Mouse (Mus musculus) frontal cortex, postnatal 25 days (tissue): ENCODE data around the gene B3galt2.
"Not testable (repeated sequence)": the region's sequence is repeated elsewhere in the genome, so short reads cannot be mapped to it uniquely, and the experiment has no call there.

Experiments
- DNase-seq, 2 experiments: peaks; one replicate each; pipeline ENCODE4 v3.0.0; 2022; ENCODE audit warnings: low spot score in 2 of 2

B3galt2 gene

DNA sequence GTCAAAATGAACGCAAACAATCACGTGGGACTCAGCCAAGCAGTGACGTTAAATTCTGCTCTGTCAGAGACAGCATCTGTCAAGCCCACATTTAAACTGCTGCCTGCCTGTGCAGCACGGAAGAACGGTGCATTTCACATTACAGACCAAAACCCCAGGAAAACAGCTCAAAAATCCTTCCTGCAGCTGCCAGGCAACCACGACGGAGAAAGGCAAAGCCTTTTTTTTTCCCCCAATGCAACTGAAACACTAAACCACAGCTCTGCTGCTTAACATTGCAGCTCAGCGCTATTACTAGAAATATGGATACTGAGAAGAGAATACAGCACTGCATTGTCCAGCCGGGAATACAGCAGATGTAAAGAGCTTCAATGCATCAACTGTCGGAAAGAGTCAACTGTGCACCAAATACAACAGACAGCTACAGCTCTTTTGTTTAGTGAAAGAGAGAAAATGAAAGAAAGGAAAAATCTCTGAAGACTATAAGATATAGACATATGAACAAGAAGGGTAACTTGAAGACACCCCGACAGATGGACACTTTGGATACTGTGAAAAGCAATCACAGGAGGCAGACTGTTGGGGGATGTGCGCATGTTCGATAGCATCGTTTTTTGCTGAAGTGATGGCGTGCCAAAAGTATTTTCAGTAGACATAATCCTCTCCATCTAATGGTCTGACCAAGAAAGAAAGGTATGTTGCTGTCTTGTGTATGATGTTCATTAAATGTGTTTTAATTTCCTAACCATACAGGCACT is at the start of gene B3galt2:
B3galt2 (plus strand) TSS at position 15 of the 758 bp plus-strand sequence.
- DNase-seq, result peak; percentile 38 to 48

DNA sequence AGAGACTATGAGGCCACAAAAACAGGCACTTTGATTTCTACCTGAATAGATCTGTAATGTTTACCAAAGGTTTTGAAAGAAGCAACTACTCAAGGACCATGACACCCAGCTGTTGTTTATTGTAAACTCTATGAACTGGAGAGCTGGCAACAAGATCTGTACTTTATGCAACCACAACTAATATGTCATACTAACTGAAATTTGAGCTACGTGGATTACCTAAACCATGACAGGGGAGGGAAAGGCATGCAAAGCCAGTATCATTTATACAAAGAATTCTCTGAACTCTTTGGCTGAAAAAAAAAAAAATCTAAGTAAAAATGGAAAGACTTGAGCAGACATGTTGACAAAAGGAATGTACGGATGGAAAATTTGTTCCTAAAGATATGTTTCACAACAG is 43.6 kb upstream of the B3galt2 start:
- no peak for DNase-seq

GRCm38 (mm10) chr1:143608911-143609310 is 31.6 kb upstream of the B3galt2 start:
- no peak for DNase-seq

DNA sequence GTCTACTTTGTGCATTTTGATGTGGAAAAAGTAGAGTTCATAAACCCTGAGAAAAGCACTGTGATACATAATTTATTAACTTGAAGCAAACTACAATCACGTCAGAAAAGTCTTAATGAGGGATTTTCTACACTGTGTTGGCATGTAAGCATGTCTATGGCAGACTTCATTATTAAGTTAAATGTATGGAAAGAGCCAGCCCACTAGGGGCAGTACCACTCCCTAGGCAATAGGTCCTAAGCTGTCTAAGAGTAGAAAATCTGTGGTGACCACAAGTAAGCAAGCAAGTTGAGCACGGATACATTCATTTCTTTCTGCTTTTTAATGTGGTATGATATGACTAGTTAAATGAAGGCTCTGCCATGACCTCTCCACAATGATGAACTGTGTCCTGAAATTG is 27.6 kb upstream of the B3galt2 start:
- DNase-seq, result no peak

DNA sequence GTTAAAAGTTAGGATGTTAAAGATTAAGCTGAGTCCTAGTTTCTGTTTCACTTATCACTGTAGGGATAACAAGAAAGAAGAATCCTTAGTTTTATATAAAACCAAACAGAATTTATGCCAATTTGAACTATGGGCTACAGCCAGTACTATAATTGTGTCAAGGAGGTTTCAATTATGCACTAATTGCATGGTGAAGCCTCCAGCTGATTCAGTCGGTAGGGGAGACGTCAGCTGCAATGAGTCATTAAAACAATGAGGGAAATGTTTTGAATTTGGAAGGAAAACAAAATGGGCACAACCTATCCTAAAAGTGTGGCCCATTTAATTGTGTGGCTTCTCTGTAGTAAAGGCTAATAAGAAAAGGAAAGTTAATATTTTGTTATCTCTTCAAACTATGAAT is 20.7 kb upstream of the B3galt2 start:
- DNase-seq, result no peak

GRCm38 (mm10) chr1:143621930-143622329 is 18.5 kb upstream of the B3galt2 start:
- DNase-seq, result no peak

DNA sequence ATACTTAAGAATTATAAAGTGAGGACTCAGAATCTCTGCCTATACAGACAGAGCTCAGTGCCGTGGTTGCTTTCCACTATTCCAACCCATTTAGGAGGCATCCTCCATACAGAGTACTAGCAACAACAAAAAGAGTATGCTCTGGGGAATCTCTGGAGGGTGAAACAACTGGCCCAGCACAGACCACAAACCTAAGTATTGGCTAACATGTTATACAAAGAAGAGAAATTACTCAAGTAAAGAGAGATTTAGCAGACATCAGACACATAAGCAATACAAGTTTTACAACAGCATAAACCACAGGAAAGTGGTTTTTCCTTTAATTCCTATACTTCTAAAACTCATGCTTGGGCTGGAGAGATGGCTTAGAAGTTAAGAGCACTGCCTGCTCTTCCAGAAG is 17.8 kb upstream of the B3galt2 start:
- DNase-seq, result no peak

GRCm38 (mm10) chr1:143631337-143631736 is 9.1 kb upstream of the B3galt2 start:
- DNase-seq, result no peak

- no peak for DNase-seq
Observed at GRCm38 (mm10) chr1:143632361-143632760, 8.1 kb upstream of the B3galt2 start.

DNA sequence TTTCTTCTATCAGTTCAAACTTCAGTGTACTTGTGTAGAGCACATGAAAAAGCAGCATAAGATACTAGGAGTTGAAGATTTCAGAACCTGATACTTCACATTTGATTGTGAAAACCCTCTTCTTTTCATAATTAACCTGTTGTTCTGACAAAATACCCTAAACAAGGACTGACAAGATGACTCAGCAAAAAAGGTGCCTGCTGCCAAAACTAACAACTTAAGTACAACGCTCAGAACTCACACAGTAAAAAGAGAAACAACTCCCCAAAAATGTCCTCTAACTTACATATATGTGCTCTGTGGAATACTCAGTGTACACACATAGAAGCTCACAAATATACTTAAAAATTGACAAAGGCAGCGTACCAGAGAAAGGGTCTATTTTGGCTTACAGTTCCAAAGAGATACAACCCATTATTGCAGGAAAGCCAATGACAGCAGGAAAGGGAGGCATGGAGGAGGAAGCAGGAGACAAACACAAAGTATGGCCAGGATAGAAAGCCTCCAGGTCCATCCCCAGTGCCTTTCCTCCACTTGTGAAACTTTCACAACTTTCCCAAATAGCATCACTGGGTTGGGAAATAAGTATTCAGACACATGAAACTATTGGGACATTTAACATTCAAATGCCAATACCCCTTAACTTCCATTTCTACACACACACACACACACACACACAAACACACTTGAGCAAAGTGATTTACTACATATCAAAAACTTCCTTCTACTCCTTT is 7.4 kb upstream of the B3galt2 start:
- no peak for DNase-seq

GRCm38 (mm10) chr1:143644221-143644620 is 3.8 kb downstream of the B3galt2 start:
- no peak for DNase-seq

DNA sequence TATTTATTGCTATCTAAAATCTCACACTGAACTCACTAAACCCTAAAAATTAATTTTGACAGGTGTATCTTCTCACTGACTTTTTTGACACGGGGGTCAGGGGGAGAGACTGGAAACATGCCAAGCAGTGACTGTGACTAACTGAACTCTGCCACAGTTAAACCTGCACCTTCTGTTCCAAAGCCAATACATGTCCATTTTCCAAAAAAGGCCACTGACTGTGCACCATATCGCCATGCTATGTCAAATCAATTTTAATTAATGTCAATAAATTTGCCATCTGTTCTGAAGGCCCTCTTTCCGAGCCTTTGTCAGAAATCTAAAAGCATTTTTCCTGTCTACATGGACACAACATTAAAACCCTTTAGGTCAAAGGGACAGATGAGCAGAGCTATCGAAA is 4.9 kb downstream of the B3galt2 start:
- DNase-seq, result no peak

DNA sequence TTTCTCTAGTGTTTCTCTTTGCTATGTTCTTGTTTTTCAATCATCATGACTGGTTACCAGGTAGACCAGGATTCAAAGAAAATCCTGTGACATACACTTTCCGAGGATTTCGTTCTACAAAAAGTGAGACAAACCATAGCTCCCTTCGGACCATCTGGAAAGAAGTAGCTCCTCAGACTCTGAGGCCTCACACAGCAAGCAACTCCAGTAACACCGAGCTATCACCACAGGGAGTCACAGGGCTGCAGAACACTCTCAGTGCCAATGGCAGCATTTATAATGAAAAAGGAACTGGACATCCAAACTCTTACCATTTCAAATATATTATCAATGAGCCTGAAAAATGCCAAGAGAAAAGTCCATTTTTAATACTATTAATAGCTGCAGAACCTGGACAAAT is 5.8 kb downstream of the B3galt2 start:
- no peak for DNase-seq

DNA sequence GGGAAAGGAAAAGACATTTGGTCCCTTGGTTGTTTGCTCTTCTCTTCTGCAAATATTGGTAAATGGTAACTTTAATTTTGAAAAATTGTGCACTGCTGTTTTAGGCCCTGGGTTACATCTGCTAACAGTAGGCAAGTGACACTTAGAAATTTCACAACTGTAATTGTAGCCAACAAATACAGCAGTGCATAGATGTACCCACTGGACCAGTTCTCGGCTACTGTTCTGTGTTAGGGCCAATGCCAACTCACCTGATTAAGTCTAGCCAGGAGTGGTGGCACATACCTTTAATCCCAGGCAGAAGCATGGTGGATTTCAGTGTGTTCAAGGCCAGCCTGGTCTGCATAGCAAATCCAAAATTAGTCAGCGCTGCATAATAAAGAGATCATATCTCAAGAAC is 9.9 kb downstream of the B3galt2 start:
- no peak for DNase-seq

DNA sequence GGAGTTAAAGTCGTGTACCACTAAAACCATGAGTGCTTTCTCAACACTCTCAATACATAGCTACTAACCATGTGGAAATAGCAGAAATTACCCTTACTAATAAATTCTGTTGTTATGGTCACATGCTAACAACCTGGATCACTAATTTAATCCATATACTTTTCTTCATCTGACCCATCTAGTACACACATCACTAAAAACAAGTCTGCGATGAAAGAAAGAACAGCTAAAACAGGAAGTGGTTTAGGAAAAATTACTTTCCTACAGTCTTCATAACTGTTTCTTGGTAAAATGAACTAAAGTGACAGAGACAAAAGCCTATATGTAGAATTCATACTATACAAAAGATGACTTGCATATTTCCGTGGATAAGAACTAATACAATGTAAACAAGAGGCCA is 13.2 kb downstream of the B3galt2 start:
- no peak for DNase-seq

- no peak for DNase-seq
Observed at GRCm38 (mm10) chr1:143663197-143663596, 22.7 kb downstream of the B3galt2 start.

DNA sequence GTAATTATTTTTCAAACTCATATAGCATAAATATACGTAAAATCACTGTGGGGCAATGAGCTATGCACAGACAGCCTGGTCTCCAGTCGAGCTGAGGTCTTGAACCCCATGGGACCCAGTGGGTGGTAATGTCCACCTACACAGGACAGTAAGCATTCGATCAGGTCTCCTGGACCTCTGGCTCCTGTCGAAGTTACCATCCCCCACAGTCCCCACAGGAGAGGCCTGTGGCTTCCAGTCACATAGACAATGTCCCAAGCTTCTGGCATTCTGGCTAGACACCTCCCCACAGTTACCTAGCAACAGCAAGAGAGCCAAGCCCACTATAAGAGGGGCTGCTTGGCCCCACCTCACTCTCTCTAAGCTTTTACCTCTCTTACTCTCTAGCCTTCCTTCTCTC is 24.3 kb downstream of the B3galt2 start:
- not testable (repeated sequence) for DNase-seq

GRCm38 (mm10) chr1:143675734-143676361 is 35.4 kb downstream of the B3galt2 start:
- DNase-seq, result no peak

DNA sequence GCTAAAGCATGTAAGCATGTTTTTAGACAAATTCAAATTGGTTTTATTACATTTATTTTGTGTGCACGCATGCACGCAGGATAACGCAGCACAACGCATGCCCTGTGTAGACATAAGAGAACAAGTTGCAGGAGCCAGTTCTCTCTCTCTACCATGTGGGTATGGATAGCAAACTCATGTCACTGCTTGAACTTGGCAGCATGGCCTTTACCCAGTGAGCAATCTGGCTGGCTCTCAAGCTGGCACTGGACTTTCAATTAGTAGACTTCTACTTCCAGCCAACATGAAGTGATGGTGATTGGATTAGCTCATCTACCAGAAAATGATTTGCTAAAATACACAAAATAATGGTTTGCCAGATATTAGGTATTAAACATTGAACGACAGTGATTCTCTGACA is 40.6 kb downstream of the B3galt2 start:
- DNase-seq, result no peak

DNA sequence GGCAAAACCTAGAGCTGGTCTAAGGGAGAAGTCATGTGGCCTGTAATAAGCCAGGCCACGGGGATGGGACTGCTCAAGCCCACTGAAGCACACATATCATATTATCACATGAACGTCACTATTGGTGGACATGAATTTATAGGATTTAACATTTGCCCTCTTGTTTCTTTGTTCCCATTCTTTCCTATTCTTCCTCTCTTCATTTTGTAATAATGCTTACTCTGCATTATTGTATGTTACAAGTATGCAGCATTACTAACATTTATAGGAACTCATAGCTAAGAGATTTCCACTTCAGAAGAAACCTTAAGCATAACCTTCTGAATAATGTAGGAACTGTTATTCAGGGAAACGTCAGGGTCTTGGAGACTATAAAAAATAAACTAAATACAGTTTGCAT is 44.4 kb downstream of the B3galt2 start:
- no peak for DNase-seq

GRCm38 (mm10) chr1:143701736-143702135 is 61.3 kb downstream of the B3galt2 start:
- DNase-seq, result no peak

DNA sequence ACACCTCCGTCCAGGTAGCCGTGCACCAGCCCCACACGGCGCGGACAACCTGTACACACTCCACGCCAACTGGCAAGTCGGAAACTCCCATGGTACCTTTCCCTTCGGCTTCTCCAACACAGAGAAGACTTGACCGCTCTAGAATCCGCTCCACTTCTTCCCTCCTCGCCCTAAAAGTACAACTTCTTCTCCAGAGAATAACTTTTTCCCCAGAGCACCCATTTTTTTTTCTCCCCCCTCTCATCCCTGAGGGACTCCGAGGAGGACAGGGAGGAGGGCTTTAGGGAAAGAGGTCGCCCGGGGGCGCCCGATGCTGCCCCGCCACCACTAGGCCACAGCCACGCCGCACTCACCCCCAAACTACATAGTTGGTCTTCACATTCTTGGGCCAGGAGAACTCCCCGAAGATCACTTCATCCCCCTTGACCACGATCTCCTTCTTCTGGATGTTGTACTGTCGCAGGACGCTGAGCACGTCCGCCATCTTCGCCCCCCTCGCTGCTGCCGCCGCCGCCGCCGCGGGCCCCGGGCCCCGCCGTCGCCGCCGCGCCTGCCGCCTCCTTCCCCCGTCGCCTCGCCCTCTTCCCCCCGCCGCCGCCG is 61.8 kb downstream of the B3galt2 start:
- DNase-seq, result peak in 1 of 2 experiments; percentile 35
